Mouse (Mus musculus) 3T3-L1 (cell line): Measurements from ENCODE around the gene Arhgdib.
A peak's percentile ranks its signal among the peaks of the same experiment; 100 is the strongest.

Experiments used
- DNase-seq: peaks from one replicate; pipeline ENCODE4 v3.0.0-alpha.2; 2015; ENCODE audit warnings: low read depth, low spot score

Arhgdib gene

GRCm38 (mm10) chr6:136920320-136921257 is 21.1 kb downstream of the Arhgdib start:
- DNase-seq: peak; percentile 88

DNA sequence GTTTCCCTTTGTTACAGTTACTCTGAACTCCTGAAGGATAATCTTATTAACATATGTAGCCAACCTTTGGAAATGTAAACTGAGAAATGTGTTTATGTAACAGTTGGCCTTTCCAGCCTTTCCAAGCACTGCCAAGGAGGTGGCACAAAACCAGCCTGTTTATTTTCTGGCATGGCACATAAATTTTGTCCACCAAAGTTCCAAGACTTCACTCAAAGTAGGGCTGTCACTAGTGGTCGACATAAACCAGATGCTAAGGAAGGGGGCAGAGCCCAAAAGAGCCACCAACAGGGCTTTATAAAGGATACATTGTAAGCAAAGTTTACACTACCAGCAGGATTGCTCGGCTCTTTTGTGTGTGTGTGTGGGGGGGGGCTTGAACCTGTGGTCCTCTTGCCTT is 23.8 kb downstream of the Arhgdib start:
- DNase-seq: no peak

GRCm38 (mm10) chr6:136915721-136916395 is 25.8 kb downstream of the Arhgdib start:
- no peak for DNase-seq

- no peak for DNase-seq
Observed at GRCm38 (mm10) chr6:136914234-136914633, 27.5 kb downstream of the Arhgdib start.

GRCm38 (mm10) chr6:136913384-136914126 is 28.1 kb downstream of the Arhgdib start:
- no peak for DNase-seq

DNA sequence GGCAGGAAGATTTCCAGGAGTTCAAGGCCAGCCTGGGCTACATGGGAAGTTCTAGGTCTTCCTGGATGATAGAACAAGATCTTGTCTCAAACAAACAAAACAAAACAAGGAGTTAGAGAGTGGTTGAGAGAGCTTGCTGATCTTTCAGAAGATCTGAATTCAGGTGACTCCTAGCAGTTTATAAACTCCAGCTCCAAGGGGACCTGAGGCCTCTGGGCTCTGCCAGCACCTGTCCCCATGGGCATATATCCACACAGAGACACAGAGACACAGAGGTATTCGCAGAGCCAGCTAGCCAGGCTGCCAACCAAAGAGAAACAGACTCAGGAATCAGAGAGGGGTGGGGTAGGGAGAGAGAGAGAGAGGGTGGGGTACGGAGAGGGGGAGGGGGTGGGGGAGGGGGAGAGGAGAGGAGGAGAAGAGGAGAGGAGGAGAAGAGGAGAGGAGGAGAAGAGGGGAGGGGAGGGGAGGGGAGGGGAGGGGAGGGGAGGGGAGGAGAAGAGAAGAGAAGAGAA is 28.9 kb downstream of the Arhgdib start:
- no peak for DNase-seq

GRCm38 (mm10) chr6:136910247-136910890 is 31.3 kb downstream of the Arhgdib start:
- no peak for DNase-seq

- no peak for DNase-seq
Observed at GRCm38 (mm10) chr6:136906937-136907293, 34.8 kb downstream of the Arhgdib start.

DNA sequence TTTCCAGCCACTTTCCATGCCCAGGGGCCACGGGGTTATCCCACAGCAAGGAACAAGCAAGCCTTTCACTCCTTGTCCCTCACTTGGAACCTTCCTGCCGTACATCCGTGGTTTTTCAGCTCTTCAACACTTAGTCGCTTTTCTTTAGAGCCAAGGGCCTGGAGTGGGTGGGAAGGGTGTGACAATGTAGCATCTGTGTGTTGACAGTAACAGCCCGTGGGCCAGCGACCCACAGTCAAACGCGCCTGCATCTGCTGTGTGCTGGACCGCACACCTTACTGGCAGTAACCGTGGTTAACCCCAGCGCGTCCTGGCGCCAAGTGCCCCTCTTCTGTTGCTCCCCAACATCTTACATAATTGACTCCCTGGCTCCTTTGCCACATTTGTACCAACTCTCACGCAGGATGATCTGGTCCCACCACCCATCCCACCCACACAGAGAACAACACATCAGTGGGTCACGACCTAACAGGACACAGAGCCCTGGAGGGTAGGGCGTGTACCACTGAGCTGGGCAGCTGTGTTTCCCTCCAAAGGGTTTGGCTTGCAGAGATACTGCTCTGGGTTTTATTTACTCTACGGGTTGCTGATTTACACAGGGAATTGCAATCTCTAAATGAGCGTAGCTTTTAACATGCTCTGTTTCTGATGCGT is 35.3 kb downstream of the Arhgdib start:
- no peak for DNase-seq

- peak; percentile 32 for DNase-seq
Observed at GRCm38 (mm10) chr6:136903885-136904470, 37.7 kb downstream of the Arhgdib start.

DNA sequence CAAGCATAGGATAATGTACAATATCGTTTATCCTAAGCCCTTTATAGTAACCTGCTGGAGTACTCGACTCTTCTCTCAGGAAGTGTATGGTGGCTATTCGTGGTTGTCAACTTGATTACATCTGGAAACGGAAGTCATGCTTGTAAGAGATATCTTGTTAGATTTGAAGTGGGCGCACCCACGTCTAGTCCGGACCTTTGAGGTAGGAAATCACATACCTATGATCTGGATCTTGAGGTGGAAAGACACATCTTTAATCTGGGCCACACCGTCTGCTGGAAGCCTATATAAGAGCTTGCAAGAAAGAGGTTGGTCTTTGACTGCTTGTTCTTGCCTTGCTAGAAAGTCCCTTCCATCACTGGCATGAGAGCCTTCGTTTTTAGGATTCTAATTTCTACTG is 39.2 kb downstream of the Arhgdib start:
- DNase-seq: no peak

DNA sequence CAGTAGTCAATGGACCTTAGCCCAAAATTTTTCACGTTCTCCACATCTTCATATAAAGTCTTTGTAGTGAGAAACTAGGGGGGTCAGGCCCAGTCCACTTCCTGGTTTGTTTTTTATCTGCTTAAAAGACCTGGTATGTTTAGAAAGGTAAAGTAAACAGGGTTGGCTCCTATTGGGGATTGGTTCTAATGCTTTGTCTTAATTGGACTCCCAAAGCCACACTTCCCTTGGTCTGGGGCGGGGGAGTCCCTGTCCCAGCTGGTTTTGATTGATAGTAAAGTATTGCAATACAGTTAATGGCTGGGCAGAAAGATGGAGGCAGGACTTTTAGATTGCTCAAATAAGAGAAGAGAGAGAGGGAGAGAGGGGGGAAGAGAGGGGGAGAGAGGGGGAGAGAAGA is 40.7 kb downstream of the Arhgdib start:
- DNase-seq: no peak

DNA sequence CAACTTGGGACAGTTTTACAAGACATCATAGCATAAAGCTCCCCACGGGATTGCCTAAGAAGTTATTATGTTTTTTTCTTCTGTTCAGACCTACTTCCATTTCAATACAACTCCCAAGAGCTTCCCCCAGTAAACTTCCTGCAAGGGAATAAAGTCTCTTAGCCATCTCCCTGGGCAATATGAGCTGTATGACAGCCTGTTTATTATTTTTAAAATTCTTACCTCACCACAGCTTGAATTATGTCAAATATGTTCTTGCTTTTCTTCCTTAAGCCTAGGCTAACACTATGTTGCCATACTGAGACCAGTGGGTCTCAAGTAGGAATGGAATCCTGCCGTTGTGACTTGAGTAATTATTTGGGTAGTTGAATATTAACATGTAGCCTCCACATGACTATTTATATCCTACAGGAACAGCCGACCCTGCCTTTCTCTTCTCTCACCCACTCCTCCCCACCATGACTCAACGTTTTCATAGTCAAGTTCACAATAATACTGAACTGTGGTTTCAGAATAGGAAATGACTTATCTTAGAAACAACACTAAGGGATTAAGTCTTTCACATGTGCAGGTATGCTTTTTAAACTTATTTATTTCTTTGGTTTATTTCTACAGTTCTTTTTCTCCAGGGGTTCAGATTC is 41.2 kb downstream of the Arhgdib start:
- DNase-seq: peak; percentile 81

DNA sequence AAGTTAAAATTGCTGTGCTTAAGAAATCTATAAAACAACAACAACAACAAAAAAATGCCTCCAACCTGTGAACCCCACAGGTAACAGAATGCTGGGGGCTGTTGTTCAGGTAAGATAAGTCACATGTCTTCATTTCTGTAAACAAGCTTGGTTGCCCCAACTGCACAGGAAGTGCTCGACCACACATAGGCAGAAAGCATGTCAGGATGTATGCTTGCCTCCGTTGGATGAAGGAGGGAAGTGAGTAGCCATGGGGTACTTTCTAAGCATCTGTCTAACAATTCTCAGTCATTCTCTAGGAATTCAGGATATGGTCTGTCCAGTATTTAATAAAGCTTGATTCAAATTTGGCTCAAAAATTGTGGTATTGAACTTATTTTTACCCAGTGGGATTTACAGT is 42.7 kb downstream of the Arhgdib start:
- peak; percentile 47 for DNase-seq

DNA sequence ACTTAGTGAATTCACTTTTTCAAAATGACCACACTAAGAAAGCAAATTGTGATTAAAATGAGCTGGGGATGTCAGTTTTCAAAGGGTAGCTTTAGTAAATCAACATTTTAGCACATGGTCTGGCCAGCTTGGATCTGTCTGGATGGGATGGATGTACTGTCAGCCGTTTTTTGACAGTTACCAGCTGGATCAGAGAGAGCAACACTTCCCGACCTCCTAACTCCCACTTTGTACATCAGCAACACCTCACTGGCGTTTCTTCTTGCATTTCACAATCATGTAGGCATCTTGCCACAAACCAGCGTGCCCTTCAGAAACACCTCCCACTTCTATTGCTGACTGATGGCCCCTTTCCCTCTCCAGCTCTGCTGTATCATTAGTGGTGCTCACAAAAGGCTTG is 43.5 kb downstream of the Arhgdib start:
- peak; percentile 80 for DNase-seq

GRCm38 (mm10) chr6:136897789-136898188 is 43.9 kb downstream of the Arhgdib start:
- DNase-seq: peak; percentile 91

DNA sequence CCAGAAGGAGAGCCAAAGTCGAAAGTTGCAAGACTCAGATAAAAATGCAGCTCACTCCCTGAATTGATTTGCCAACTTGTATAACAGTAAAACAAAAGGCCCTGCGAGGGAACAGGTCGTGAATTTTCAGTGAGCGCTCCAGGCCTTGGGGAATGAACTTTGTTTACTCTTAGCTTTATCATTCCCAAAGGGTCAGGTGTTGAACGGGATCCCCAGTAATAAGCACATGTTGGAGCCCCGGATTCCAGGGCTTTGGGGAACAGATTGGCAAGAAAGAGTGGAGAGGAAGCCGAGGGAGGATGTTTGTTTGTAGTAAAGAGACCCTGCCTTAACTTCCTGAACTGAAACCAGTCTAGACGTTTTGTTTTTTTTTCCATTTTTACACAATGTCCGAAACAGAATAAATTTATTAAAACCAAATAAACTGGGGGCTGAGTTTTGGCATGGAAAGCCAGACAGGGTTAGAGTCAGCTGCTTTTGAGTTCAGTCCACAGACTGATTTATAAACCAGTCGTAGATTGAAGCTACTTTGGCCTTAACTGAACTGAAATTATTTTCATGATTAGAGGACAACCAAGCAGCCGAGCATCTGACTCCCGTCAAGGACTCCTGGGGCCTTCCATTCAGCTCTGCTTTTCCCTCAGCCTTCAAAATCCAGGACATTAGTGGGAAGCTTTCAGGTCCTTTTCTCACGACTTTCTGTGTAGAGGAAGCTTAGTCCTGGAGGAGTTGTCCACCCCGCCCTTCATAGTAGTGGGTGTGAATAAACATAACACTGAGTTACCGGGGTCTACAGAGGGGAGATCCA is 47.0 kb downstream of the Arhgdib start:
- no peak for DNase-seq

DNA sequence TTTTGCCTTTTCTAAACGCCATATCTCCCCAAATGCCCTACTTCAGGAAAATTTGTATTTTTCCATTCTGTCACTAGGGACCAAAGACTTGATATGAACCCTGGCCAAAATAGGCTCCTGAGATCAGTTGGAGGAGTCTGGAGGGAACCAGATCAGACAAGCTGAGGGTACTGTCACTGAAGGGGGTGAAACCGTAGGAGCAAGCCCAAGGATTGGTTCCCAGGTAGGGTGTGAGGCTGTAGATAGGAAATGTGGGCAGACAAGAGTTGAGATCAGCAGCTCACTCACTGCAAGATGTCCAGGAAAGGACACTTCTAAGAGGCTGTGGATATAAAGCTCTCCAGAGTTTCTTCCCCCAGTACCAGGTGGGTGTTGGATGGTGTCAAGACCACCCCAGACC is 49.7 kb downstream of the Arhgdib start:
- DNase-seq: no peak

GRCm38 (mm10) chr6:136889554-136889953 is 52.1 kb downstream of the Arhgdib start:
- DNase-seq: no peak
